Mouse (Mus musculus) erythroblast, embryonic 14.5 days (primary cell): ENCODE data around the gene Rara. TPM values are rescaled to one million over a fixed set of nuclear protein-coding genes. Genes with fewer than 3 reads are reported as not detected.
"Not testable (repeated sequence)": the region's sequence is repeated elsewhere in the genome, so short reads cannot be mapped to it uniquely, and the experiment has no call there.

Experiments
- H3K27me3 ChIP-seq: 2 replicates; pipeline ENCODE4 v1.6.1; 2012; ENCODE audit warnings: inconsistent platforms; ENCODE audit not compliant: control insufficient read depth
- H3K36me3 ChIP-seq: 2 replicates; pipeline ENCODE4 v1.6.1; 2012; ENCODE audit warnings: mild to moderate bottlenecking, inconsistent platforms; ENCODE audit not compliant: control insufficient read depth
- H3K4me1 ChIP-seq: 2 replicates; pipeline ENCODE4 v1.6.1; 2012; ENCODE audit warnings: inconsistent platforms; ENCODE audit not compliant: control insufficient read depth
- H3K4me3 ChIP-seq: replicated peaks from 2 replicates; pipeline ENCODE3; 2012; ENCODE audit warnings: moderate library complexity, mild to moderate bottlenecking, inconsistent platforms
- H3K9me3 ChIP-seq: 2 replicates; pipeline ENCODE4 v1.6.1; 2012; ENCODE audit warnings: low read length, inconsistent platforms, mixed read lengths; ENCODE audit not compliant: control insufficient read depth
- GATA1 ChIP-seq: IDR thresholded peaks from 2 replicates; pipeline ENCODE4 v1.6.1; 2012; ENCODE audit warnings: low read length, inconsistent platforms, mixed read lengths
- TAL1 ChIP-seq: IDR thresholded peaks from 3 replicates; pipeline ENCODE4 v1.6.1; 2012; ENCODE audit warnings: low read length, inconsistent platforms, mixed read lengths
- polyA plus RNA-seq: library from polyadenylated mRNA; stranded (reverse); fragments of >175 nt; gene quantifications from 2 replicates; pipeline ENCODE4 v1.2.3, GENCODE M21; 2012

Gene Rara
- polyA plus RNA-seq, 1 experiment: 0.20 TPM

- peaks cover 15% of the 10 kb centered on the region for H3K4me1 ChIP-seq
- TF ChIP-seq GATA1 (no peak), TAL1 (no peak)
- H3K9me3 ChIP-seq: peaks cover 2% of the 10 kb centered on the region; the same call in 1 of the 2 replicates
- H3K36me3 ChIP-seq: peaks cover 2% of the 10 kb centered on the region; the same call in 1 of the 2 replicates
- no peak overlapping the region for H3K4me3 ChIP-seq
- H3K27me3 ChIP-seq: peaks cover 52% of the 10 kb centered on the region
Measured at GRCm38 (mm10) chr11:98978526-98979148, 51.0 kb downstream of the Rara start.

- peaks cover 59% of the 10 kb centered on the region for H3K27me3 ChIP-seq
- TF ChIP-seq GATA1: no peak
- TF ChIP-seq TAL1: no peak
- no peaks in the 10 kb centered on the region; the same call in 1 of the 2 replicates for H3K36me3 ChIP-seq
- H3K9me3 ChIP-seq: peaks cover 2% of the 10 kb centered on the region; the same call in 1 of the 2 replicates
- H3K4me3 ChIP-seq: no peak overlapping the region
- peaks cover 15% of the 10 kb centered on the region for H3K4me1 ChIP-seq
Measured at GRCm38 (mm10) chr11:98979356-98979755, 51.7 kb downstream of the Rara start.

GRCm38 (mm10) chr11:98981289-98981996 lies 53.8 kb downstream of the Rara start:
- Histone ChIP-seq H3K36me3 (no peaks in the 10 kb centered on the region; the same call in 1 of the 2 replicates), H3K9me3 (peaks cover 2% of the 10 kb centered on the region; the same call in 1 of the 2 replicates), H3K27me3 (peaks cover 64% of the 10 kb centered on the region), H3K4me1 (peaks cover 15% of the 10 kb centered on the region), H3K4me3 (no peak overlapping the region)
- TF ChIP-seq GATA1 (no peak), TAL1 (no peak)

- Histone ChIP-seq H3K9me3 (peaks cover 2% of the 10 kb centered on the region; the same call in 1 of the 2 replicates), H3K27me3 (peaks cover 64% of the 10 kb centered on the region)
Measured at GRCm38 (mm10) chr11:98981997-98982772, 54.6 kb downstream of the Rara start.

GRCm38 (mm10) chr11:98982773-98983133 lies 55.1 kb downstream of the Rara start, which contains the start of gene Gjd3:
Gene Gjd3 (minus strand): TSS chr11:98983016.
- TF ChIP-seq TAL1 (no peak), GATA1 (no peak)
- Histone ChIP-seq H3K4me3 (peak within 1 kb of the TSS; percentile 36), H3K9me3 (peaks cover 2% of the 10 kb centered on the region; the same call in 1 of the 2 replicates), H3K4me1 (peaks cover 11% of the 10 kb centered on the region), H3K36me3 (peaks cover 9% of the 10 kb centered on the region), H3K27me3 (peaks cover 64% of the 10 kb centered on the region)

More at GRCm38 (mm10) chr11:98981997-98982772, 54.6 kb downstream of the Rara start:
- TF ChIP-seq GATA1 (no peak), TAL1 (no peak)
- Histone ChIP-seq H3K4me3 (peak overlapping the region; percentile 36), H3K4me1 (peaks cover 15% of the 10 kb centered on the region), H3K36me3 (peaks cover 4% of the 10 kb centered on the region)

- Histone ChIP-seq H3K9me3 (peaks cover 2% of the 10 kb centered on the region; the same call in 1 of the 2 replicates), H3K4me1 (peaks cover 8% of the 10 kb centered on the region), H3K36me3 (peaks cover 16% of the 10 kb centered on the region), H3K4me3 (no peak overlapping the region), H3K27me3 (peaks cover 62% of the 10 kb centered on the region)
- TF ChIP-seq GATA1: no peak
- no peak for TF ChIP-seq TAL1
Measured at GRCm38 (mm10) chr11:98983551-98983950, 55.9 kb downstream of the Rara start.

GRCm38 (mm10) chr11:98985542-98985941 lies 57.9 kb downstream of the Rara start:
- no peak overlapping the region for H3K4me3 ChIP-seq
- H3K36me3 ChIP-seq: peaks cover 36% of the 10 kb centered on the region
- TF ChIP-seq TAL1 (no peak), GATA1 (no peak)
- peaks cover 8% of the 10 kb centered on the region for H3K4me1 ChIP-seq
- H3K27me3 ChIP-seq: peaks cover 44% of the 10 kb centered on the region
- peaks cover 2% of the 10 kb centered on the region; the same call in 1 of the 2 replicates for H3K9me3 ChIP-seq

GRCm38 (mm10) chr11:98988260-98988659 lies 60.6 kb downstream of the Rara start:
- H3K27me3 ChIP-seq: peaks cover 17% of the 10 kb centered on the region
- not testable (repeated sequence) for H3K9me3 ChIP-seq, H3K4me3 ChIP-seq, H3K4me1 ChIP-seq
- H3K36me3 ChIP-seq: peaks cover 63% of the 10 kb centered on the region

GRCm38 (mm10) chr11:98990866-98991265 lies 63.2 kb downstream of the Rara start:
- Histone ChIP-seq H3K27me3 (no peaks in the 10 kb centered on the region), H3K9me3 (no peaks in the 10 kb centered on the region), H3K36me3 (peaks cover 89% of the 10 kb centered on the region), H3K4me1 (no peaks in the 10 kb centered on the region), H3K4me3 (no peak overlapping the region)
- TF ChIP-seq GATA1 (no peak), TAL1 (no peak)
